Mouse (Mus musculus) myocyte (in vitro differentiated cells): ENCODE results near the gene Rab20.

ENCODE experiments used
- CEBPB ChIP-seq: IDR thresholded peaks from 2 replicates; pipeline ENCODE4 v1.6.1; 2011; ENCODE audit warnings: mild to moderate bottlenecking, moderate library complexity; ENCODE audit not compliant: poor library complexity, insufficient read depth, severe bottlenecking
- MYOD1 ChIP-seq, 3 experiments: IDR thresholded peaks; one replicate each; pipeline ENCODE4 v1.6.1; 2011; ENCODE audit warnings: control low read depth in 2 of 3, low read depth in 2 of 3, mild to moderate bottlenecking in 2 of 3, moderate library complexity in 1 of 3; ENCODE audit not compliant: insufficient read length in 2 of 3, control insufficient read depth in 1 of 3
- MYOG ChIP-seq, 3 experiments: IDR thresholded peaks; one replicate each; pipeline ENCODE4 v1.6.1; 2011; ENCODE audit warnings: control low read depth in 2 of 3, low read depth in 2 of 3, mild to moderate bottlenecking in 2 of 3; ENCODE audit not compliant: insufficient read length in 2 of 3, control insufficient read depth in 1 of 3, insufficient read depth in 1 of 3
- POLR2A ChIP-seq: IDR thresholded peaks from one replicate; pipeline ENCODE4 v1.6.1; 2011; ENCODE audit warnings: low read depth, mild to moderate bottlenecking, control low read depth, moderate library complexity; ENCODE audit not compliant: insufficient read length
- POLR2AphosphoS2 ChIP-seq: IDR thresholded peaks from one replicate; pipeline ENCODE4 v1.6.1; 2011; ENCODE audit warnings: low read depth, control low read depth; ENCODE audit not compliant: insufficient read length
- TCF12 ChIP-seq: IDR thresholded peaks from one replicate; pipeline ENCODE4 v1.6.1; 2011; ENCODE audit warnings: mild to moderate bottlenecking, control low read depth; ENCODE audit not compliant: poor library complexity, insufficient read depth, severe bottlenecking
- USF1 ChIP-seq: IDR thresholded peaks from one replicate; pipeline ENCODE4 v1.6.1; 2011; ENCODE audit warnings: low read depth, mild to moderate bottlenecking, control low read depth, moderate library complexity

DNA sequence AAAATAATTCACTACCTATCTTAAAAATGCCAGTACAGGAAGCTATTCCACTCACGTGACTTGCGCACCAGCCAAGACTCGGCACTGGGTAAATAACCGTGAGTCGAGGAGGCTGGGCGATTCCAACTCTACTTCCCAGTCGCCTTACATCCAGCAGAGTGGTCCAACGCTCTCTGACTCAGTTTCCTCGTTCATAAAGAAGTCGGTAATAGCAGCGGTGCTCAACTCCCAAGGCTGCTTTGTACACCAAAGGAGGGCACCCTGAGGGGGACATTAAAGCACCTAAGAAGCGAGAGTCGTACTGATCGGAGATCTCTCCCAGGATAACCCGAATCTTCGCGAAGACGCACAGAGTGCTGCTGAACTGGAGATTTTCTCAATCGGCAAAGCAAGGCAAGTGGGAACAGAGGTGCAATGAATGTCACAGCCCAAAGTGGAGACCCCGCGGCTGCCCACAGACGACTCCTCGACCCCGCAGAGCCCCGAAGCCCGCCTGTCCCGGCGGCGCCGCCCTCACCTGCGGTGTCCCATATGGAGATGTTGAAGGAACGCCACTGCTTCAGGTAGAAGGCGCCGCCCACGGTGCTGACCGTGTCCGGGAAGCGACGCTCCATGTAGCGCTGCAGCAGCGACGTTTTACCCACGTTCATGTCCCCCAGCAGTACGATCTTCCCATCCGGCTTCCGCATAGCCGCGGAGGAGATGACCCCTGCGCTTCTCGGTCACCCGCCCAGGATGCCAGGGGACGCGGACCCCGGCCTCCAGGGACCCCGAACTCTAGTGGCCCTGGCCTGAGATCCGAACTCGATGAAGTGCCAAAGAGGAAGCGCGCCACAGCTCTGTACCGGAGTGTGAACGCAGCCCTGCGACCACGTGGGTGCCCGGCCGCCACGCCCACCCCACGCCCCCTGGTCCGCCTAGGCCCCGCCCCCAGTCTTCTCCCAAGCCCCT, at the start of gene Rab20:
- TF ChIP-seq USF1 (peak; percentile 65), POLR2A (no peak), POLR2AphosphoS2 (no peak), MYOD1 (IDR thresholded peaks at IDR 0.05; ENCODE audit: control insufficient read depth in 1 of 3, insufficient read length in 2 of 3, low read depth in 2 of 3) (no peak), CEBPB (no peak), MYOG (IDR thresholded peaks at IDR 0.05; ENCODE audit: control insufficient read depth in 1 of 3, insufficient read depth in 1 of 3, insufficient read length in 2 of 3, low read depth in 2 of 3) (no peak), TCF12 (no peak)
